Mouse (Mus musculus) midbrain, embryonic 13.5 days (tissue): ENCODE data around the gene Ralgapa2. TPM values are rescaled to one million over a fixed set of nuclear protein-coding genes. Genes with fewer than 3 reads are reported as not detected.

Source experiments
- ATAC-seq: fragments of 200-750 bp; cut with Nextera tagmentation; 2 replicates; pipeline ENCODE4 v1.8.0; 2017; ENCODE audit warnings: mild to moderate bottlenecking, moderate TSS enrichment, moderate library complexity
- H3K27ac ChIP-seq: fragments of 300-500 bp; sonication (generic); 2 replicates; pipeline ENCODE4 v1.5.1; 2015; ENCODE audit warnings: inconsistent platforms, mild to moderate bottlenecking, moderate library complexity
- H3K27me3 ChIP-seq: fragments of 300-500 bp; sonication (generic); 2 replicates; pipeline ENCODE4 v1.6.1; 2015; ENCODE audit warnings: mild to moderate bottlenecking, inconsistent platforms
- H3K36me3 ChIP-seq: fragments of 300-500 bp; sonication (generic); 2 replicates; pipeline ENCODE4 v1.6.1; 2015; ENCODE audit warnings: mild to moderate bottlenecking, inconsistent platforms
- H3K4me1 ChIP-seq: fragments of 300-500 bp; sonication (generic); replicated peaks from 2 replicates; pipeline ENCODE4 v1.6.1; 2015; ENCODE audit warnings: inconsistent platforms
- H3K4me2 ChIP-seq: fragments of 300-500 bp; sonication (generic); replicated peaks from 2 replicates; pipeline ENCODE4 v1.6.1; 2015; ENCODE audit warnings: moderate library complexity, mild to moderate bottlenecking, inconsistent platforms
- H3K4me3 ChIP-seq: fragments of 300-500 bp; sonication (generic); replicated peaks from 2 replicates; pipeline ENCODE4 v1.5.1; 2015; ENCODE audit warnings: mild to moderate bottlenecking, inconsistent platforms
- H3K9ac ChIP-seq: fragments of 300-500 bp; sonication (generic); replicated peaks from 2 replicates; pipeline ENCODE4 v1.6.1; 2015; ENCODE audit warnings: mild to moderate bottlenecking, inconsistent platforms
- H3K9me3 ChIP-seq: fragments of 300-500 bp; sonication (generic); 2 replicates; pipeline ENCODE4 v1.6.1; 2016; ENCODE audit warnings: mild to moderate bottlenecking, inconsistent platforms
- WGBS: fragments of 180-500 bp; shearing (Covaris S2); methylation state at CpG from one replicate; pipeline ENCODE4 v1.1.7; 2015; 5-methylcytosine and 5-hydroxymethylcytosine counted together
- polyA plus RNA-seq: library from polyadenylated mRNA; unstranded; fragments of >200 nt; fragmentation: Nextera tagmentation; extraction: Ambion mirVana; gene quantifications from 2 replicates; pipeline ENCODE4 v1.2.1, GENCODE M21; 2015

The Ralgapa2 gene
- polyA plus RNA-seq, 1 experiment from 2014 or later = 11.7 TPM

- Histone ChIP-seq H3K36me3 (no peaks in the 10 kb centered on the region), H3K9me3 (no peaks in the 10 kb centered on the region), H3K9ac (no peak overlapping the region), H3K4me2 (no peak overlapping the region), H3K4me3 (no peak overlapping the region), H3K4me1 (peaks cover 4% of the 10 kb centered on the region), H3K27me3 (peaks cover 3% of the 10 kb centered on the region; the same call in 1 of the 2 replicates), H3K27ac (no peak overlapping the region)
- no peak for ATAC-seq
- WGBS = 71% methylated on average over 4 of the region's 4 CpGs
Observed at GRCm38 (mm10) chr2:146313811-146314210, 198.3 kb downstream of the Ralgapa2 start.

DNA sequence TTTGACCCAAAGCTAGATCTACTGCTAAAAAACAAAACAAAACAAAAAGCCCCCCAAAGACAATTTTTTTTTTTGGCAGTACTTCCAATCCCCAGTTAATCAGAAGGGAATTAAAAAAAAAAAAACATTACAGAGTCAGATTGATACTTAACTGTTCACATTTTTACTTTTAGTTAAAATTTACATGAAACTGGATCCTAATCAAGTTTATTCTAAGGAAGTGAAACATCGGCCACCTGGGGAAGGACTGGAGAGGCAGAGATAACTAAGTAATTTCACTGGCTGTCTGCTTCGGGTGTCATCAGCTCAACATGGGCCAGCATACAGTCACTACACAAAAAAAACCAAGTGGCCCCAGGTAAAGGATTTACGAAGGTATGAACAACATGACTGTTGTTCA lies 201.4 kb downstream of the Ralgapa2 start:
- Histone ChIP-seq H3K36me3 (no peaks in the 10 kb centered on the region), H3K9ac (no peak overlapping the region), H3K9me3 (no peaks in the 10 kb centered on the region), H3K27ac (no peak overlapping the region), H3K4me2 (no peak overlapping the region), H3K27me3 (peaks cover 3% of the 10 kb centered on the region; the same call in 1 of the 2 replicates), H3K4me3 (no peak overlapping the region), H3K4me1 (peaks cover 4% of the 10 kb centered on the region)
- no peak for ATAC-seq
- WGBS = 89% methylated on average over 3 of the region's 3 CpGs

DNA sequence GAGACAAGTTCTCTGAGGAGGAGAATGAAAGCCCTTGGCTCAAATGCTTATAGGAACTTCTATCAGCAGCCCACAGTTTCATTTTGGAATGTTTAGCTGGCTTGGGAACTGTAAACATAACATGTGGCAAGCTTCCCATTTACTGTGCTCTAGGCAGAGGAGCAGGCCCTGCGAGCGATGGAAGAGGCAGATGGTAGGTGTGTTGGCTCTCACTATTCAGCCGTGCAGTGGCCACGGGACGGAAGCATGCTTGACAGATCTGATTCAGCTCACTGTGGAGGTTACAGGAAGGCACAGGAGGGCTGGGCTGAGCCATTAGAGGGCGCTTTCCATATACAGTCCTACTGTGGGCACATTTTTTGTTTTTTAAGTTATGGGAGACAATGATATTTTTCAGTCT lies 201.9 kb downstream of the Ralgapa2 start:
- H3K4me2 ChIP-seq = no peak overlapping the region
- no peaks in the 10 kb centered on the region for H3K36me3 ChIP-seq
- H3K27me3 ChIP-seq = peaks cover 3% of the 10 kb centered on the region; the same call in 1 of the 2 replicates
- no peak for ATAC-seq
- 55% methylated on average over 6 of the region's 6 CpGs for WGBS
- no peak overlapping the region for H3K9ac ChIP-seq
- H3K9me3 ChIP-seq = no peaks in the 10 kb centered on the region
- H3K27ac ChIP-seq = no peak overlapping the region
- H3K4me1 ChIP-seq = peaks cover 4% of the 10 kb centered on the region
- no peak overlapping the region for H3K4me3 ChIP-seq

DNA sequence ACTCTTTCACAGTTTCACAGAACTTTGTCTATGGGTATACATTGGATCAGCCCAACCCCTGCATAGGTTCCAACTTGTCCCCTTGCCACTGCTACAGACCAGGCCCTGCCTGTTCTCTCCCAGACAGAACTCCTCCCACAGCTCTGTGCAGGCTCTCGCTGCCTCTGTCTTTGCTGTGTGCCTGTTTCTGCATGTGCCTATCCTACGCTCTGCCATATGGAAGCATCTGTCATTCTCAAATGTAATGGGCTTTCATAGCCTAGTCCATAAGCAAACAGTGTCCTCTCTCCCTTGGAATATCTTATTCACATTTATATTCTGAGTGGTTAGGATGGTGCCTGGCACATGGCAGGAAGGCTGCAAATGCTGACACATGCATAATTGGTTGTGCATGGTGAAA lies 202.7 kb downstream of the Ralgapa2 start:
- H3K4me3 ChIP-seq = no peak overlapping the region
- peaks cover 4% of the 10 kb centered on the region for H3K4me1 ChIP-seq
- H3K27ac ChIP-seq = no peak overlapping the region; the same call in 1 of the 2 replicates
- H3K9me3 ChIP-seq = no peaks in the 10 kb centered on the region
- H3K9ac ChIP-seq = no peak overlapping the region
- no peak overlapping the region for H3K4me2 ChIP-seq
- H3K27me3 ChIP-seq = peaks cover 3% of the 10 kb centered on the region; the same call in 1 of the 2 replicates
- 74% methylated on average over 2 of the region's 2 CpGs for WGBS
- H3K36me3 ChIP-seq = no peaks in the 10 kb centered on the region
- ATAC-seq = peak; percentile 68

DNA sequence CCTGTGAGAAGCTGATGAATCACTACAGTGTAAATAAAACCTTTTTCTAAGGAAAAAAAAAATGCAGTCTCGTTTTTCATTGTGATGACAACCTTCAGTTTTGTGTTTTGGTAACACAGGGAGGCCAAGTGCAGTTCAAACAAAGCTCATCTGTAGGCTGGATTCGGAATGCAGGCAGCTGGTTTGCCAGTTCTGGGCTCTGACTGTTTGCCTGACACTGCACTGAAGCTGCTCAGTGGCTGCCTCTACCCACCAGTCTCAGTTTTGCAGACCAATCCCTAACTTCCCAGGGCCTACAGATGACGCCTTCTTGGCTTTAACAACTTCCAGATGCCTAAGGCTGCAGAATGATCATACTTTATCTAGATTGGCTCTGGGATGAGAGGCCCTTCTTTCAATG lies 205.1 kb downstream of the Ralgapa2 start:
- no peaks in the 10 kb centered on the region for H3K9me3 ChIP-seq
- H3K4me2 ChIP-seq = no peak overlapping the region
- H3K27me3 ChIP-seq = peaks cover 3% of the 10 kb centered on the region; the same call in 1 of the 2 replicates
- H3K36me3 ChIP-seq = no peaks in the 10 kb centered on the region
- 76% methylated on average over 3 of the region's 3 CpGs for WGBS
- H3K9ac ChIP-seq = no peak overlapping the region
- H3K4me1 ChIP-seq = peaks cover 12% of the 10 kb centered on the region
- no peak overlapping the region for H3K4me3 ChIP-seq
- no peak for ATAC-seq
- H3K27ac ChIP-seq = no peak overlapping the region

- Histone ChIP-seq H3K36me3 (no peaks in the 10 kb centered on the region), H3K9ac (no peak overlapping the region), H3K27me3 (no peaks in the 10 kb centered on the region), H3K4me2 (no peak overlapping the region), H3K4me1 (peaks cover 42% of the 10 kb centered on the region), H3K9me3 (no peaks in the 10 kb centered on the region), H3K4me3 (no peak overlapping the region), H3K27ac (peak overlapping the region; percentile 52)
- peak; percentile 80 for ATAC-seq
- WGBS = 5% methylated on average over 9 of the region's 9 CpGs
Observed at GRCm38 (mm10) chr2:146302094-146302699, 209.9 kb downstream of the Ralgapa2 start.

DNA sequence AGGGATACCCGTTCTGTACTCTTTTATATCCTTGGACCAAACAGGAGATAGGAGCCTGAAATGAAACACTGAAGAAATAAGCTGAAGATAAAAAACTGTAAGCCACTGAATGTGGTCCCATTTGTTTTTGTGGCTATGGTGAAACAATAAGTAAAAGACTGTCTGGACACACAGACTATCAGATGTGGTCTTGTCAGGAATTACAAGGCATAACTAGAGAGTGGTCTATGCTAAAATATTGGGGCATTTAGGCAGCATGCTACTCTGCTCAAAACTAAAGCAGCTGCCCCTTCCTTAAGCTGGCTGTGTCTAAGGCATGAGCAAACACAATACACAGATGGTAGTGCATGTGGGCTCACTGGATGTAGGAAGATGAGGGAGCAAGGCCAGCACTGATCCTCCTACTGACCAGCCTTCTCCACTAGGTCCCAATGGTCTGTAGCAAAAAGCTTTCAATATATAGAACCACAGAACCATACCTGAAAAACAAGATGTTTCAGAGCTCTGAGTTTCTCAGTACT lies 211.6 kb downstream of the Ralgapa2 start:
- Histone ChIP-seq H3K4me1 (peaks cover 49% of the 10 kb centered on the region), H3K27ac (peak overlapping the region; percentile 72)

GRCm38 (mm10) chr2:146299841-146300460 lies 212.2 kb downstream of the Ralgapa2 start:
- no peak overlapping the region for H3K9ac ChIP-seq
- H3K27ac ChIP-seq = peak overlapping the region; percentile 72
- H3K27me3 ChIP-seq = no peaks in the 10 kb centered on the region
- H3K9me3 ChIP-seq = no peaks in the 10 kb centered on the region
- no peak overlapping the region for H3K4me3 ChIP-seq
- H3K36me3 ChIP-seq = no peaks in the 10 kb centered on the region
- 8% methylated on average over 3 of the region's 3 CpGs for WGBS
- H3K4me1 ChIP-seq = peaks cover 55% of the 10 kb centered on the region
- H3K4me2 ChIP-seq = no peak overlapping the region
- peak; percentile 78 for ATAC-seq

More for the DNA sequence above, 211.6 kb downstream of the Ralgapa2 start:
- Histone ChIP-seq H3K4me3 (no peak overlapping the region), H3K9me3 (no peaks in the 10 kb centered on the region), H3K4me2 (no peak overlapping the region), H3K36me3 (no peaks in the 10 kb centered on the region), H3K27me3 (no peaks in the 10 kb centered on the region), H3K9ac (no peak overlapping the region; the same call in 1 of the 2 replicates)
- peak; percentile 59 for ATAC-seq
- 18% methylated on average over 1 of the region's 1 CpGs for WGBS

DNA sequence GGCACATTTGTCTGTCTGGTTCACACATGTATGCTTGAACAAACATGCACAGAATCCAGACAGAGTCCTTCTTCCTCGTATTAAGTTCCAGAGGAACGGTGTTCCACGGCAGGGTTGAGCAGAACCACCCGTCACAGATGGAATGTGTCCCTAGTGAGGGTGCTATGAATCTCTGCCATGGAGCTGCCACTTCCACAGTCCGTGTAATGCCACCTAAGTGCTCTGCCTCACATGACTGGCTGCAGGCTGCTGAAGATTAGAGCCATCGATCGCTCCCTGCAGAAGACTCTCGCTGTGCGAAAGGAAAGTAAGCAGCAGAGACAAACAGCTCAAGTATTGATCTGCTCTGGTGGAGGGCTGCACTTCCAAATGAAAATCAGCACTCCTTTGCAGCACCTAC lies 218.6 kb downstream of the Ralgapa2 start:
- Histone ChIP-seq H3K27me3 (no peaks in the 10 kb centered on the region), H3K4me1 (peaks cover 52% of the 10 kb centered on the region), H3K27ac (peak overlapping the region; percentile 25; the same call in 1 of the 2 replicates), H3K4me2 (no peak overlapping the region), H3K9me3 (no peaks in the 10 kb centered on the region), H3K36me3 (no peaks in the 10 kb centered on the region), H3K9ac (no peak overlapping the region), H3K4me3 (no peak overlapping the region)
- WGBS = 57% methylated on average over 9 of the region's 9 CpGs
- ATAC-seq = no peak; the same call in 1 of the 2 replicates

DNA sequence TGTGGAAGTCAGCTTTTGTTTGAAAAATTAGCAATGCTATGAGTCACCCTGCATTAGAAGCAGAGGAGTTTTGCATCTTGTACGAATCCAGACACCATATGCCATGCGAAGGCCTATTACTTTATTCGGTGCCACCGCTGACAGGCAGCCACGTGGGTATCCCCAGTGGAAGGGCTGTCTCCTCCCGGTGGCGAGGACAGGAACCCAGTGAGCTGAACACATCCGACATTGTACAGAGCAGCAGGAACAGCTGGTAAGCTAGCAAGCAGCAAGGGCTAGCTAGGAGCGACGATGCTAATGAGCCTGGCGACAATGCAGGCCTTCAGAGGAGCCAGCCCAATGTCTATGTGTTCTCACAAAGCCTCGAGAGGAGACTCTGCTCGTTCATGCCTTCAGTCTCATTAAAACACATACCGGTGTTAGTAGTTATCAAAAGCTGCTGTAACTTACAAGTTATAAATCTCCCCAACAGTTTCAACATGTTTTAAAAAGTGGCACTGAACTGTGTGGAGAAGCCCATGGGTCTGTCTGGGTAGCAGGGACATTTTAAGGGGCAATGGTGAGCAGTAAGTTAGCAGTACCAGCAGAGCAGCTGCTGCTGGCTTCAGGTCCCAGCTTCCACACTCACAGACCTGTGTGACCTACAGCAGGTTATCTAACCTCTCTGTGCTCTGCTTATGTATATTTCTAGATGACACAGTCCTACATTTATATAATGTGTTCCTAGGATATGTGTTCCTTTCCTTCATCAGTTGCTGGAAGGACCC lies 221.1 kb downstream of the Ralgapa2 start:
- Histone ChIP-seq H3K27ac (peak overlapping the region; percentile 74), H3K9ac (no peak overlapping the region), H3K4me1 (peaks cover 48% of the 10 kb centered on the region), H3K4me2 (no peak overlapping the region), H3K36me3 (no peaks in the 10 kb centered on the region), H3K9me3 (no peaks in the 10 kb centered on the region), H3K4me3 (no peak overlapping the region), H3K27me3 (no peaks in the 10 kb centered on the region)
- WGBS = 6% methylated on average over 14 of the region's 14 CpGs
- ATAC-seq = peak; percentile 98

DNA sequence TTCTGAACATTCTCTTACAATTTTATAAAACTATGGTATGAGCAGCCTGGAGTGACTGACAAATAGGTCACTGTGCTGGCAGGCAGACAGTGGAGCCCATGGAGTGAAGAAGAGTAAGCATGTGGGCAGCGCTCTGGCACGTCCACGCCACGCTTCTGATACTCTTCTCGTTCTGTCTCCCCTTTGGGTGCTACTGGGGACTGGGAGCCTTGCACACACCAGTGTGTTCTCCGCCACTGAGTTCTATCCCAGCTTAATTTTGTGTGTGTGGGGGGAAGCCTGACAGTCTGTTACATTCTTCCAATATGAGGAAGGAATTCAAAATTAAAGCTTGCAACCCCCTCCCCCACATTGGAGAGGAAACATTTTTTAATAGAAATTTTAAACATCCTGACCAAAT lies 221.8 kb downstream of the Ralgapa2 start:
- Histone ChIP-seq H3K9ac (peak overlapping the region; percentile 29; the same call in 1 of the 2 replicates), H3K4me1 (peaks cover 44% of the 10 kb centered on the region), H3K27me3 (no peaks in the 10 kb centered on the region), H3K4me3 (no peak overlapping the region), H3K9me3 (no peaks in the 10 kb centered on the region), H3K27ac (peak overlapping the region; percentile 74), H3K36me3 (no peaks in the 10 kb centered on the region), H3K4me2 (no peak overlapping the region)
- 71% methylated on average over 6 of the region's 6 CpGs for WGBS
- peak; percentile 21; the same call in 1 of the 2 replicates for ATAC-seq

GRCm38 (mm10) chr2:146289394-146289793 lies 222.8 kb downstream of the Ralgapa2 start:
- Histone ChIP-seq H3K9ac (no peak overlapping the region), H3K4me3 (no peak overlapping the region), H3K4me1 (peaks cover 38% of the 10 kb centered on the region), H3K27ac (no peak overlapping the region), H3K36me3 (no peaks in the 10 kb centered on the region), H3K27me3 (no peaks in the 10 kb centered on the region), H3K9me3 (no peaks in the 10 kb centered on the region), H3K4me2 (no peak overlapping the region)
- WGBS = 94% methylated on average over 4 of the region's 4 CpGs
- no peak for ATAC-seq
